Mouse (Mus musculus) lung, embryonic 15.5 days (tissue): Measurements from ENCODE around the gene Cdk8. TPM values are rescaled to one million over a fixed set of nuclear protein-coding genes. Genes with fewer than 3 reads are reported as not detected.

Source experiments
- ATAC-seq: fragments of 200-750 bp; cut with Nextera tagmentation; 2 replicates; pipeline ENCODE4 v1.8.0; 2017; ENCODE audit warnings: moderate number of reproducible peaks, borderline replicate concordance; ENCODE audit not compliant: low FRiP score, low TSS enrichment; ENCODE audit errors: extremely low read depth
- H3K27ac ChIP-seq: fragments of 300-500 bp; sonication (generic); 2 replicates; pipeline ENCODE4 v1.5.1; 2015; ENCODE audit warnings: moderate library complexity, mild to moderate bottlenecking, inconsistent platforms
- H3K27me3 ChIP-seq: fragments of 300-500 bp; sonication (generic); 2 replicates; pipeline ENCODE4 v1.6.1; 2015; ENCODE audit warnings: inconsistent platforms
- H3K36me3 ChIP-seq: fragments of 300-500 bp; sonication (generic); 2 replicates; pipeline ENCODE4 v1.6.1; 2015; ENCODE audit warnings: inconsistent platforms
- H3K4me1 ChIP-seq: fragments of 300-500 bp; sonication (generic); 2 replicates; pipeline ENCODE4 v1.6.1; 2015; ENCODE audit warnings: inconsistent platforms
- H3K4me2 ChIP-seq: fragments of 300-500 bp; sonication (generic); 2 replicates; pipeline ENCODE4 v1.6.1; 2015; ENCODE audit warnings: inconsistent platforms, mild to moderate bottlenecking, moderate library complexity
- H3K4me3 ChIP-seq: fragments of 300-500 bp; sonication (generic); 2 replicates; pipeline ENCODE4 v1.5.1; 2015; ENCODE audit warnings: mild to moderate bottlenecking, inconsistent platforms
- H3K9ac ChIP-seq: fragments of 300-500 bp; sonication (generic); 2 replicates; pipeline ENCODE4 v1.6.1; 2015; ENCODE audit warnings: inconsistent platforms
- H3K9me3 ChIP-seq: fragments of 300-500 bp; sonication (generic); 2 replicates; pipeline ENCODE4 v1.6.1; 2016; ENCODE audit warnings: inconsistent platforms
- WGBS: fragments of 180-500 bp; shearing (Covaris S2); methylation state at CpG from one replicate; pipeline ENCODE4 v1.1.7; 2015; 5-methylcytosine and 5-hydroxymethylcytosine counted together
- polyA plus RNA-seq: library from polyadenylated mRNA; unstranded; fragments of >200 nt; fragmentation: Nextera tagmentation; extraction: Ambion mirVana; gene quantifications from 2 replicates; pipeline ENCODE4 v1.2.1, GENCODE M21; 2015

The Cdk8 gene
- polyA plus RNA-seq, 1 experiment from 2014 or later, result 16.8 TPM

DNA sequence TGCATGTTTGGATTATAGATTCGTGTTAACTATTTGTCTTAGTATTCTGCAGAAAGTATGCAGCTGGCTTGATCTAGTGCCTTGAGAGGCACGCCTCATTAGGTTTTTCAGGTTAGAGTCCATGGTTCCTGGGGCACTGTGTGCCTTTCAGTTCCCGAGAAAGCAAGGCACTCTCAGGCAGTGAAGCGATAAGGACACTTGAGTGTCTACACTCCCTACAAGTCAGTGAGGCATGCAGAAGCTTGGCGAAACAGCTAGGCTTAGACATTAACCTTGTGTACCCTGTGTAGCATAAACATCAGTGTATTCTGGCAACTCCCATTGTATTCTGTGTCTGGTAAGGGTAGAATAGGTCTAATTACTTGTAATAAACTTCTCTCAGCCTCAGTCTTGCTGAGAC, 25.5 kb upstream of the Cdk8 start:
- Histone ChIP-seq H3K36me3 (peaks cover 69% of the 10 kb centered on the region), H3K4me2 (no peak overlapping the region), H3K9ac (no peak overlapping the region), H3K27me3 (no peaks in the 10 kb centered on the region), H3K9me3 (no peaks in the 10 kb centered on the region), H3K4me3 (no peak overlapping the region), H3K27ac (no peak overlapping the region), H3K4me1 (no peaks in the 10 kb centered on the region)
- 90% methylated on average over 5 of the region's 5 CpGs for WGBS
- no peak for ATAC-seq

DNA sequence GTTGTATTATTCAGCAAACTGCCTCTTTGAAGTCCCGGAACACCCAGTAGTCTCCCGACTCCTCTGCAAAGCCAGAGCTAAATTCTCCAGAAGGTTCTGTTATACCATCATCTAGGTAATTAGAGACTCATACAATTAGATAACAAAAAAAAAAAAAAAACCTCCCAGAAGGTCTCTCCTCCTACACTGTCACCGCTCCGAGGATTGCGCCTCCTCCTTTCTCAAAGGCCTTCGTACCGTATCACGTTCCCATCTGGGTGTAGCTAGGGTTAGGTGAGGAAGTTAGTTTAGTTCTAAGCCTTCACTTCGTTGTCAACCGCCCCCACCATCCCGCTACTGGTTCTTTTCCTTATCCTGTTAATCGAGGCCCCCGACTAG, 10.5 kb upstream of the Cdk8 start:
- no peaks in the 10 kb centered on the region for H3K27me3 ChIP-seq
- peak; percentile 27; the same call in 1 of the 2 replicates for ATAC-seq
- peak overlapping the region; percentile 37 for H3K9ac ChIP-seq
- peaks cover 8% of the 10 kb centered on the region for H3K4me1 ChIP-seq
- H3K27ac ChIP-seq, result peak overlapping the region; percentile 99; the same call in 1 of the 2 replicates
- peaks cover 29% of the 10 kb centered on the region for H3K36me3 ChIP-seq
- H3K4me2 ChIP-seq, result peak overlapping the region; percentile 63
- H3K9me3 ChIP-seq, result no peaks in the 10 kb centered on the region
- WGBS, result 6% methylated on average over 13 of the region's 13 CpGs
- peak overlapping the region; percentile 85 for H3K4me3 ChIP-seq

GRCm38 (mm10) chr5:146220879-146221714, 9.9 kb upstream of the Cdk8 start, which contains the start of gene Rnf6:
TSS of gene Rnf6 (minus strand) at chr5:146221555.
- H3K4me2 ChIP-seq, result peak within 1 kb of the TSS; percentile 63
- H3K27me3 ChIP-seq, result no peaks in the 10 kb centered on the region
- no peaks in the 10 kb centered on the region for H3K9me3 ChIP-seq
- WGBS, result under 1% methylated on average over 63 of the region's 67 CpGs
- H3K4me3 ChIP-seq, result peak within 1 kb of the TSS; percentile 85
- peaks cover 23% of the 10 kb centered on the region for H3K36me3 ChIP-seq
- peak within 1 kb of the TSS; percentile 99 for H3K27ac ChIP-seq
- H3K9ac ChIP-seq, result peak within 1 kb of the TSS; percentile 85
- H3K4me1 ChIP-seq, result peaks cover 8% of the 10 kb centered on the region
- peak; percentile 100 for ATAC-seq

DNA sequence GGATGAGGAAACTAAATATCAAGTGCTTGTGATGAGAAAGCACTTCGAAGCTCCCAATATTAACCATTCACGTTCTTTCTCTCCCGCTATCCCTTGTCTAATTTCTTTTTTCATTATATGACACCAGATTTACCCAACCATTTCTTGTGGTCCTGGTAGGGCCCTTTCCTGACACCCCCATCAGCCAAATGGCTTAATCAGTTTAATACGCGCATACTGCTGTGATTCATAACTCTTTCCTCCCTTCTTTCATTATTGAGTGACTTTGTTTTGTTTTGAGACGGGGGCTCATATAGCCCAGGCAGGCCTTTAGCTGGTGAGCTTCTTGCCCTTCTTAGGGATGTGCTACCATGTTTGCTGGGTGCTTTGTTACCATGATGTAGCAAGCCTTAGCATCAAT, 9.3 kb upstream of the Cdk8 start:
- H3K9ac ChIP-seq, result peak overlapping the region; percentile 85
- H3K27me3 ChIP-seq, result no peaks in the 10 kb centered on the region
- no peaks in the 10 kb centered on the region for H3K9me3 ChIP-seq
- H3K4me1 ChIP-seq, result peaks cover 8% of the 10 kb centered on the region
- no peak for ATAC-seq
- peak overlapping the region; percentile 63 for H3K4me2 ChIP-seq
- H3K36me3 ChIP-seq, result peaks cover 21% of the 10 kb centered on the region
- H3K4me3 ChIP-seq, result peak overlapping the region; percentile 85
- whole genome bisulfite sequencing, result 31% methylated on average over 6 of the region's 6 CpGs
- H3K27ac ChIP-seq, result peak overlapping the region; percentile 99

DNA sequence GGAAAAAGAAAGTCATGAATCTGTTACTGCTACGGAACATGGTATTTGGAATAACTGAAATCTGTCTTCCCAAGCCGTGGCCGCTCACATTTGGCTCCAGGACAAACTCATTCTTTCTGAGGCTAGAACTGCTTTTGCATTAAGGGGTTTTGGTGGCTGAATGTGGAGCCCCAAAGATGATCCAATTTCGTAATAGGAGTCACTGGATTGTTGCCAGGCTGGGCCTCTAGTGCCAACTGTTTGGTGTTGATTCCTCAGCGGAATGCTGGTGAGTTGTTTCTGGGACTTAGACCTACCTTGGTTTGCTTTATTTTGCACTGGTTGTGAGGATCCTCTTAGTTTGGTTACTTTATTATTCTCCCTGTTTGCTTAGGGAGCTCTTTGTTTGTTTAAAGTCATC, 7.2 kb upstream of the Cdk8 start:
- Histone ChIP-seq H3K36me3 (peaks cover 6% of the 10 kb centered on the region; the same call in 1 of the 2 replicates), H3K27ac (no peak overlapping the region), H3K4me3 (no peak overlapping the region), H3K4me1 (peaks cover 8% of the 10 kb centered on the region), H3K4me2 (no peak overlapping the region), H3K27me3 (no peaks in the 10 kb centered on the region), H3K9me3 (no peaks in the 10 kb centered on the region), H3K9ac (no peak overlapping the region)
- WGBS, result 69% methylated on average over 5 of the region's 5 CpGs
- no peak for ATAC-seq

GRCm38 (mm10) chr5:146227496-146227895, 3.5 kb upstream of the Cdk8 start:
- H3K27me3 ChIP-seq, result no peaks in the 10 kb centered on the region
- H3K4me3 ChIP-seq, result no peak overlapping the region
- H3K9me3 ChIP-seq, result no peaks in the 10 kb centered on the region
- no peak overlapping the region for H3K4me2 ChIP-seq
- WGBS, result 85% methylated on average over 8 of the region's 8 CpGs
- no peak overlapping the region for H3K27ac ChIP-seq
- H3K9ac ChIP-seq, result no peak overlapping the region
- no peak for ATAC-seq
- no peaks in the 10 kb centered on the region for H3K36me3 ChIP-seq
- peaks cover 5% of the 10 kb centered on the region for H3K4me1 ChIP-seq

DNA sequence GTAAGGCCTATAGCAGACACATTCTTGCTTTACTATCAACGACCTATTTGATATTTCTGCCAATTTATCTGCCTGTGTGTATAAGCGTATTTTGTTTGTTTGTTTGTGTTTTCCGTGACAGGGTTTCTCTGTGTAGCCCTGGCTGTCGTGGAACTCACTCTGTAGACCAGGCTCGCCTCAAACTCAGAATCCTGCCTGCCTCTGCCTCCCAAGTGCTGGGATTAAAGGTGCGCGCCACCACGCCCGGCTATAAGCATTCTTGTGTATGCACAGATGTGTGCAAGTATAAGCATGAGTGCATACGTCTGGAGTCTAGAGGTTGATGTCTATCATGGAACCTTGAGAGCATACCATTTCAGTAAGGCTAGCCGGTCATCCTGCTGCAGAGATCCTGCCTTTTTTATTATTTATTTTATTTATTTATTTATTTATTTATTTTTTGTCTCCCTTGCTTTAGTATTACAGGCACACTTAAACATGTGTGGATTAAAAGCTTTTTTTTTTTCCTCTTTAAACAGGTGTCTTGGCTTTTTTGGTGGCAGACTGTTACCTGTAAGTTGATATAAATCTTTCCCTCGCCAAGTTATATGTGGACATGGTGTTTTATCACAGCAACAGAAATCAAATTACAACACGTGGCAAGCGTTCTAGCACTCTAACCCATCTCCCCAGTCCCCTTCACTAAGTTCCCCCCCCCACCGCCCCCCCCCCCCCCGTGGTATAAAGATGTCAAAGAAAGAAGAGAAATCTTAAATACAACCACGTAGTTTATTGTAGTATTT, 970 bp upstream of the Cdk8 start:
- Histone ChIP-seq H3K27ac (peak overlapping the region; percentile 97), H3K27me3 (no peaks in the 10 kb centered on the region), H3K9ac (peak overlapping the region; percentile 88), H3K4me1 (peaks cover 15% of the 10 kb centered on the region), H3K4me2 (peak overlapping the region; percentile 63), H3K9me3 (no peaks in the 10 kb centered on the region), H3K36me3 (no peaks in the 10 kb centered on the region), H3K4me3 (peak overlapping the region; percentile 86)
- 51% methylated on average over 17 of the region's 17 CpGs for WGBS
- no peak for ATAC-seq

DNA sequence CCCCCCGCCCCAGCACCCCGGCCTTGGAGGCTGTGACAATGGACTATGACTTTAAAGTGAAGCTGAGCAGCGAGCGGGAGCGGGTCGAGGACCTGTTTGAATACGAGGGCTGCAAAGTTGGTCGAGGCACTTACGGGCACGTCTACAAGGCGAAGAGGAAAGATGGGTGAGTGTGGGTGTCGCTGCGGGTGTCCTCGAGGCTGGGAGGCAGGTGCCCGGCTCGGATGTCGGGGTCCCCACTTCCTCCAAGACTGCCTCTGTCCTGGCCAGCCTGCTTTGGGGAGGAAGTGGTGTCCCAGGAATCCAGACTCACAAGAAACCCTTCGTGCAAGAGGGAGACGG, 596 bp downstream of the Cdk8 start:
- WGBS, result 0% methylated on average over 19 of the region's 19 CpGs

DNA sequence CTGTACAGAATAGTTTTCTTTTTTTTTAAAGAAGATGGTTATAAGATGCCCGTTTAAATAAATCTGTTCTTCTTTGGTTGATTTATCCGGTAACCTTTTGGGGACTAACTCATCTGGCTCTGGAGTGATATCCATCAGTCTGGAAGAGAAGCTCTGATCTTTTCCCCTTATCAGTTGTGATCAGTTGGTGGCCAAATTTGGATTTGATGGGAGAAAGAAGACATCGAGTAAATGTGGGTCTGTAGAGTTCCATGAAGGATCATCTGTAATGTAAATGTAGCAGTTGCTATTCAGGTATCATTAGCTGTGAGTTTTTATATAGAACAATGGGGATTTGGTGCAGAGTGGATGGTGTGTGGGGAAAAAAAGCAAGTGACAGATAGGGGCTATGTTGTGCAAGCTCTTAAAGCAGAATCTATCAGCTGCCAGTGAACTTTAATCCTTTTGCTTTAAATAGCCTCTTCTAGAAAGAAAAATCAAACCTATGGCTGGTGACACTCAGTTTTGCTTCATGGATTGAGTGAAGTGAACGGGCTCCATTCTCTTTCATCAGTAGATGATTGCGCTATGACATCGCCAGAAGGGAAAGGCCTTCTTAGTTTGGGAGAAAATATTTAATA, 1.1 kb downstream of the Cdk8 start:
- no peak for ATAC-seq
- H3K27me3 ChIP-seq, result no peaks in the 10 kb centered on the region
- peak overlapping the region; percentile 86 for H3K4me3 ChIP-seq
- peak overlapping the region; percentile 63 for H3K4me2 ChIP-seq
- no peaks in the 10 kb centered on the region for H3K36me3 ChIP-seq
- H3K9me3 ChIP-seq, result no peaks in the 10 kb centered on the region
- WGBS, result 24% methylated on average over 6 of the region's 6 CpGs
- H3K4me1 ChIP-seq, result peaks cover 15% of the 10 kb centered on the region
- peak overlapping the region; percentile 97; the same call in 1 of the 2 replicates for H3K27ac ChIP-seq
- H3K9ac ChIP-seq, result peak overlapping the region; percentile 88

More for the DNA sequence above, 596 bp downstream of the Cdk8 start:
- peak; percentile 34 for ATAC-seq
- Histone ChIP-seq H3K4me3 (peak overlapping the region; percentile 86), H3K27me3 (no peaks in the 10 kb centered on the region), H3K36me3 (no peaks in the 10 kb centered on the region), H3K4me1 (peaks cover 15% of the 10 kb centered on the region), H3K9ac (peak overlapping the region; percentile 88), H3K9me3 (no peaks in the 10 kb centered on the region), H3K4me2 (peak overlapping the region; percentile 63), H3K27ac (peak overlapping the region; percentile 97)

DNA sequence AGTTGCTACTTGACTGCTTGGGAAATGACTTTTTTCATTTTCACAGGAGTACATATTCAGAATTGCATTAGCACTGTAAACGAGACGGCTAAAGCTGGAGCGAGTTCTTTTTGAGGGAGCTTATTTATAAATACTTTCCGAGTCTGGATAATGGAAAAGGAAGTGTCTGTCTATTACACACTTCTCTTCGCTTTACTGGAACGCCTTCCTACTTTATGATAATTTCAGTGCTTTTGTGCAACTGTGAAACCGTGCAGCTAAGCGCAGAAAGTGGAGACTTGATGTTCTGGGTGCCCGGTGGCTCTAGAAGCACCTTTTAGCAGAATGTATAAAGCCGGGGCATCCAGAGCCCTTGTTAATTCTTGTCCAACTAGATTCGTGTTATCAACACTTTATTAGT, 1.8 kb downstream of the Cdk8 start:
- WGBS, result 37% methylated on average over 11 of the region's 11 CpGs
- Histone ChIP-seq H3K4me2 (peak overlapping the region; percentile 63), H3K27me3 (no peaks in the 10 kb centered on the region), H3K9ac (peak overlapping the region; percentile 88), H3K36me3 (no peaks in the 10 kb centered on the region), H3K27ac (no peak overlapping the region), H3K4me3 (peak overlapping the region; percentile 86), H3K4me1 (peaks cover 15% of the 10 kb centered on the region), H3K9me3 (no peaks in the 10 kb centered on the region)
- no peak for ATAC-seq

DNA sequence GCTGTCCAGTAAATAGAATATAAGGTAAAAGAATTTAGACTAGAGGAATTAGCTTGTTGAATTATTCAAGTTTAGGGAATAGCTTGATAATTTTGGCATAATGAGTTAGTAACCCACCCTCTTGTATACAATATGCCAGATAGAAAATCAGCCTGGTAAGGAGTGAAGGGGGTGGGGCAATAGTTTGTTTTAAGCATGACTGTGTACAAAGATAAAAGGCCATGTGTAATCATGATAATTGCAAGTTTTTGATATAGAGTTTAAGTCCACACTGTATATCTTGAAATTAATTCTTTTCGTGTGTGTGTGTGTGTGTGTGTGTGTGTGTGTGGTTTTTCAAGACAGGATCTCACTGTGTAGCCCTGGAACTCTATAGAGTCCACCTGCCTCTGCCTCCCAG, 3.3 kb downstream of the Cdk8 start:
- no peak overlapping the region for H3K27ac ChIP-seq
- H3K4me1 ChIP-seq, result peaks cover 15% of the 10 kb centered on the region
- no peaks in the 10 kb centered on the region for H3K36me3 ChIP-seq
- no peaks in the 10 kb centered on the region for H3K27me3 ChIP-seq
- no peak overlapping the region for H3K9ac ChIP-seq
- no peak for ATAC-seq
- 81% methylated on average over 1 of the region's 1 CpGs for WGBS
- H3K4me2 ChIP-seq, result no peak overlapping the region
- no peaks in the 10 kb centered on the region for H3K9me3 ChIP-seq
- no peak overlapping the region for H3K4me3 ChIP-seq
